Mouse (Mus musculus): ENCODE results near the gene Slc17a7. TPM values are rescaled to one million over a fixed set of nuclear protein-coding genes. Genes with fewer than 3 reads are reported as not detected.

The Slc17a7 gene
- polyA plus RNA-seq, 1 experiment from 2014 or later = 0.62 TPM

- peak overlapping the region; percentile 94 for H3K27ac ChIP-seq (replicated peaks; ENCODE audit: low read depth, low read length)
- ATAC-seq (ENCODE audit: low FRiP score, low TSS enrichment) (no peak; the same call in 1 of the 2 replicates), DNase-seq (no peak)
- peak overlapping the region; percentile 69 for H3K4me2 ChIP-seq (ENCODE audit: low read length)
- peak overlapping the region; percentile 46 for H3K4me3 ChIP-seq (replicated peaks; ENCODE audit: low read depth, low read length)
- H3K9ac ChIP-seq (replicated peaks; ENCODE audit: low read length) = peak overlapping the region; percentile 62
- H3K4me1 ChIP-seq (ENCODE audit: control insufficient read depth, insufficient read depth, low read length) = peaks cover 13% of the 10 kb centered on the region
- under 1% methylated on average over 17 of the region's 17 CpGs for WGBS
- H3K36me3 ChIP-seq (ENCODE audit: control insufficient read depth, insufficient read depth, low read length) = peaks cover 28% of the 10 kb centered on the region
- H3K27me3 ChIP-seq (ENCODE audit: control insufficient read depth, insufficient read depth, low read length) = 0 out of 2 replicates have a peak, but pooled peaks cover under 1% of the 10 kb centered on the region
- H3K9me3 ChIP-seq (ENCODE audit: control insufficient read depth, low read length) = no peaks in the 10 kb centered on the region
These were observed 34.4 kb upstream of the Slc17a7 start for GRCm38 (mm10) chr7:45129318-45129717.

- ATAC-seq (ENCODE audit: low FRiP score, low TSS enrichment) = no peak
- H3K9ac ChIP-seq (replicated peaks; ENCODE audit: low read length) = peak overlapping the region; percentile 62; the same call in 1 of the 2 replicates
These were observed 33.8 kb upstream of the Slc17a7 start for GRCm38 (mm10) chr7:45129776-45130512.

GRCm38 (mm10) chr7:45131850-45132249 lies 31.9 kb upstream of the Slc17a7 start:
- ATAC-seq (ENCODE audit: low FRiP score, low TSS enrichment) (no peak), DNase-seq (no peak)
- no peaks in the 10 kb centered on the region for H3K9me3 ChIP-seq (ENCODE audit: control insufficient read depth, low read length)
- H3K27me3 ChIP-seq (ENCODE audit: control insufficient read depth, insufficient read depth, low read length) = peaks cover 16% of the 10 kb centered on the region; the same call in 1 of the 2 replicates
- WGBS = 73% methylated on average over 11 of the region's 11 CpGs
- no peak overlapping the region for H3K27ac ChIP-seq (replicated peaks; ENCODE audit: low read depth, low read length)
- H3K4me1 ChIP-seq (ENCODE audit: control insufficient read depth, insufficient read depth, low read length) = peaks cover 12% of the 10 kb centered on the region
- H3K9ac ChIP-seq (replicated peaks; ENCODE audit: low read length) = no peak overlapping the region
- no peak overlapping the region for H3K4me2 ChIP-seq (ENCODE audit: low read length)
- peaks cover 8% of the 10 kb centered on the region for H3K36me3 ChIP-seq (ENCODE audit: control insufficient read depth, insufficient read depth, low read length)
- no peak overlapping the region for H3K4me3 ChIP-seq (replicated peaks; ENCODE audit: low read depth, low read length)

More at GRCm38 (mm10) chr7:45129776-45130512, 33.8 kb upstream of the Slc17a7 start:
- 55% methylated on average over 15 of the region's 15 CpGs for WGBS
- Histone ChIP-seq H3K27ac (replicated peaks; ENCODE audit: low read depth, low read length) (peak overlapping the region; percentile 94; the same call in 1 of the 2 replicates), H3K27me3 (ENCODE audit: control insufficient read depth, insufficient read depth, low read length) (peaks cover 7% of the 10 kb centered on the region; the same call in 1 of the 2 replicates), H3K9me3 (ENCODE audit: control insufficient read depth, low read length) (no peaks in the 10 kb centered on the region), H3K36me3 (ENCODE audit: control insufficient read depth, insufficient read depth, low read length) (peaks cover 27% of the 10 kb centered on the region), H3K4me1 (ENCODE audit: control insufficient read depth, insufficient read depth, low read length) (peaks cover 13% of the 10 kb centered on the region), H3K4me2 (ENCODE audit: low read length) (peak overlapping the region; percentile 69), H3K4me3 (replicated peaks; ENCODE audit: low read depth, low read length) (peak overlapping the region; percentile 46)
- DNase-seq = no peak

GRCm38 (mm10) chr7:45133446-45134159 lies 30.1 kb upstream of the Slc17a7 start:
- peaks cover 16% of the 10 kb centered on the region; the same call in 1 of the 2 replicates for H3K27me3 ChIP-seq (ENCODE audit: control insufficient read depth, insufficient read depth, low read length)
- H3K4me3 ChIP-seq (replicated peaks; ENCODE audit: low read depth, low read length) = no peak overlapping the region
- no peaks in the 10 kb centered on the region for H3K36me3 ChIP-seq (ENCODE audit: control insufficient read depth, insufficient read depth, low read length)
- 78% methylated on average over 8 of the region's 8 CpGs for WGBS
- no peak overlapping the region for H3K27ac ChIP-seq (replicated peaks; ENCODE audit: low read depth, low read length)
- H3K9ac ChIP-seq (replicated peaks; ENCODE audit: low read length) = no peak overlapping the region
- no peak overlapping the region for H3K4me2 ChIP-seq (ENCODE audit: low read length)
- no peak for DNase-seq
- H3K9me3 ChIP-seq (ENCODE audit: control insufficient read depth, low read length) = no peaks in the 10 kb centered on the region
- peaks cover 2% of the 10 kb centered on the region; the same call in 1 of the 2 replicates for H3K4me1 ChIP-seq (ENCODE audit: control insufficient read depth, insufficient read depth, low read length)
- ATAC-seq (ENCODE audit: low FRiP score, low TSS enrichment) = no peak

- Histone ChIP-seq H3K4me2 (ENCODE audit: low read length) (no peak overlapping the region), H3K36me3 (ENCODE audit: control insufficient read depth, insufficient read depth, low read length) (no peaks in the 10 kb centered on the region), H3K9ac (replicated peaks; ENCODE audit: low read length) (no peak overlapping the region), H3K4me3 (replicated peaks; ENCODE audit: low read depth, low read length) (no peak overlapping the region), H3K4me1 (ENCODE audit: control insufficient read depth, insufficient read depth, low read length) (0 out of 2 replicates have a peak, but pooled peaks cover 2% of the 10 kb centered on the region), H3K27me3 (ENCODE audit: control insufficient read depth, insufficient read depth, low read length) (peaks cover 16% of the 10 kb centered on the region; the same call in 1 of the 2 replicates), H3K9me3 (ENCODE audit: control insufficient read depth, low read length) (no peaks in the 10 kb centered on the region), H3K27ac (replicated peaks; ENCODE audit: low read depth, low read length) (no peak overlapping the region)
- no peak for DNase-seq
- no peak for ATAC-seq (ENCODE audit: low FRiP score, low TSS enrichment)
- WGBS = 6% methylated on average over 12 of the region's 12 CpGs
These were observed 29.2 kb upstream of the Slc17a7 start for GRCm38 (mm10) chr7:45134544-45135026.

GRCm38 (mm10) chr7:45135370-45135769 lies 28.4 kb upstream of the Slc17a7 start:
- Histone ChIP-seq H3K27ac (replicated peaks; ENCODE audit: low read depth, low read length) (no peak overlapping the region), H3K27me3 (ENCODE audit: control insufficient read depth, insufficient read depth, low read length) (peaks cover 16% of the 10 kb centered on the region; the same call in 1 of the 2 replicates), H3K4me2 (ENCODE audit: low read length) (peak overlapping the region; percentile 59; the same call in 1 of the 2 replicates), H3K4me1 (ENCODE audit: control insufficient read depth, insufficient read depth, low read length) (no peaks in the 10 kb centered on the region), H3K36me3 (ENCODE audit: control insufficient read depth, insufficient read depth, low read length) (no peaks in the 10 kb centered on the region), H3K9me3 (ENCODE audit: control insufficient read depth, low read length) (no peaks in the 10 kb centered on the region), H3K9ac (replicated peaks; ENCODE audit: low read length) (no peak overlapping the region), H3K4me3 (replicated peaks; ENCODE audit: low read depth, low read length) (peak overlapping the region; percentile 36; the same call in 1 of the 2 replicates)
- no peak for ATAC-seq (ENCODE audit: low FRiP score, low TSS enrichment)
- 87% methylated on average over 3 of the region's 3 CpGs for WGBS
- DNase-seq = no peak

- Histone ChIP-seq H3K36me3 (ENCODE audit: control insufficient read depth, insufficient read depth, low read length) (no peaks in the 10 kb centered on the region), H3K27me3 (ENCODE audit: control insufficient read depth, insufficient read depth, low read length) (peaks cover 16% of the 10 kb centered on the region; the same call in 1 of the 2 replicates), H3K9me3 (ENCODE audit: control insufficient read depth, low read length) (no peaks in the 10 kb centered on the region), H3K4me1 (ENCODE audit: control insufficient read depth, insufficient read depth, low read length) (no peaks in the 10 kb centered on the region), H3K4me2 (ENCODE audit: low read length) (peak within 1 kb of the TSS; percentile 59), H3K9ac (replicated peaks; ENCODE audit: low read length) (peak within 1 kb of the TSS; percentile 40), H3K4me3 (replicated peaks; ENCODE audit: low read depth, low read length) (peak within 1 kb of the TSS; percentile 36), H3K27ac (replicated peaks; ENCODE audit: low read depth, low read length) (no peak within 1 kb of the TSS)
- 6% methylated on average over 29 of the region's 29 CpGs for WGBS
- peak; percentile 80 for ATAC-seq (ENCODE audit: low FRiP score, low TSS enrichment)
- peak; percentile 90 for DNase-seq
These were observed 27.7 kb upstream of the Slc17a7 start, which contains the start of the genes Gm45713 and Flt3l for GRCm38 (mm10) chr7:45135993-45136567. Gene Gm45713 (minus strand): TSS chr7:45136231. Gene Flt3l (minus strand): TSS chr7:45136432.
